Mouse (Mus musculus): Measurements from ENCODE around the gene Rab2b.
"Not testable (repeated sequence)": the region's sequence is repeated elsewhere in the genome, so short reads cannot be mapped to it uniquely, and the experiment has no call there.

The Rab2b gene

GRCm38 (mm10) chr14:52278932-52279746 is at the start of gene Rab2b, which contains the start of gene Tox4:
TSS of gene Rab2b (minus strand) at chr14:52279545.
TSS of gene Tox4 (plus strand) at chr14:52279146.
- DNase-seq (ENCODE audit: low spot score in 2 of 2) = peak; percentile 99

GRCm38 (mm10) chr14:52327910-52328812 is 48.8 kb upstream of the Rab2b start, which contains the start of gene Sall2:
TSS of gene Sall2 (minus strand) at chr14:52328762.
- no peak for DNase-seq (ENCODE audit: low spot score in 2 of 2)

- DNase-seq (ENCODE audit: low spot score in 2 of 2) = no peak
Measured at GRCm38 (mm10) chr14:52327375-52327901, 48.1 kb upstream of the Rab2b start.

GRCm38 (mm10) chr14:52325890-52326289 is 46.5 kb upstream of the Rab2b start:
- no peak for DNase-seq (ENCODE audit: low spot score in 2 of 2)

- DNase-seq (ENCODE audit: low spot score in 2 of 2) = no peak
Measured at GRCm38 (mm10) chr14:52319361-52319760, 40.0 kb upstream of the Rab2b start.

- DNase-seq (ENCODE audit: low spot score in 2 of 2) = no peak
Measured at GRCm38 (mm10) chr14:52316441-52317225, 37.3 kb upstream of the Rab2b start.

GRCm38 (mm10) chr14:52315792-52316440 is 36.6 kb upstream of the Rab2b start:
- DNase-seq (ENCODE audit: low spot score in 2 of 2) = peak; percentile 59 to 61

GRCm38 (mm10) chr14:52315283-52315780 is 36.0 kb upstream of the Rab2b start:
- no peak for DNase-seq (ENCODE audit: low spot score in 2 of 2)

- DNase-seq (ENCODE audit: low spot score in 2 of 2) = no peak
Measured at GRCm38 (mm10) chr14:52314808-52315150, 35.4 kb upstream of the Rab2b start.

- no peak for DNase-seq (ENCODE audit: low spot score in 2 of 2)
Measured at GRCm38 (mm10) chr14:52313931-52314807, 34.8 kb upstream of the Rab2b start.

GRCm38 (mm10) chr14:52310906-52311305 is 31.6 kb upstream of the Rab2b start:
- no peak for DNase-seq (ENCODE audit: low spot score in 2 of 2)

GRCm38 (mm10) chr14:52310343-52310742 is 31.0 kb upstream of the Rab2b start:
- not testable (repeated sequence) for DNase-seq (ENCODE audit: low spot score in 2 of 2)

- no peak for DNase-seq (ENCODE audit: low spot score in 2 of 2)
Measured at GRCm38 (mm10) chr14:52306100-52306499, 26.8 kb upstream of the Rab2b start.

GRCm38 (mm10) chr14:52304644-52305271 is 25.4 kb upstream of the Rab2b start, which contains the start of gene Mettl3:
TSS of gene Mettl3 (minus strand) at chr14:52305128.
- DNase-seq (ENCODE audit: low spot score in 2 of 2) = peak; percentile 90 to 93

GRCm38 (mm10) chr14:52303517-52303916 is 24.2 kb upstream of the Rab2b start:
- not testable (repeated sequence) for DNase-seq (ENCODE audit: low spot score in 2 of 2)

- DNase-seq (ENCODE audit: low spot score in 2 of 2) = no peak
Measured at GRCm38 (mm10) chr14:52295558-52296264, 16.4 kb upstream of the Rab2b start.

- DNase-seq (ENCODE audit: low spot score in 2 of 2) = no peak
Measured at GRCm38 (mm10) chr14:52284191-52284590, 4.8 kb upstream of the Rab2b start.

- DNase-seq (ENCODE audit: low spot score in 2 of 2) = no peak
Measured at GRCm38 (mm10) chr14:52283629-52284028, 4.3 kb upstream of the Rab2b start.

GRCm38 (mm10) chr14:52279747-52280120 is 389 bp upstream of the Rab2b start:
- DNase-seq (ENCODE audit: low spot score in 2 of 2) = no peak
